In the genomic region with DNA sequence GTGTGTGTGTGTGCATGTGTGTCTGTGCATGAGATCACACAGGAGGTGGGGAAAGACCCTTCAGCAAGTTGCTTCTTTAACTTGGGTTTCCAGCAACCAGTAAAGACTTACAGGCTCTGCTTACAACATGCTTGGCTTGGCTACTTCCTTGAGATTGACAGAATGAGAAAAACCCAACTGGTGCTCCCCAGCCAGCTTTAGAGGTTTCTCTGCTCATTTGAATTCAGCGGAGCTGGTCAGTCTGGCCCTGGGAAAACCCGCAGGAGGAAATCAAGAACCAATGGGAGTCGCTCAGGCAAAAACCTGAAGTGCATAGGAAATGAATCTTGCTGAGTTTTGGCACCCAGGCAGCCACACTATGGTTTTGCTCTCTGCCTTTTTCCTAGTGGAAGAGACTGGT, we compare ENCODE assay signal across 10 mouse cellular contexts.
DNase-seq lines count a peak whose midpoint lies in the region; ATAC-seq lines count a peak whose summit lies in the region.
"Had no signal": no experiment of that assay in that cellular context is flagged by ENCODE, and none has a peak within 500 bp of the region (broad histone marks: within the 10 kb centered on the region; RNA-seq: fewer than 3 reads in every experiment).

No protein-coding gene starts in this region.

- H3K4me3 ChIP-seq in forebrain, embryonic 12.5 days (replicated peaks) = no peak overlapping the region
- H3K4me3 ChIP-seq in hindbrain, embryonic 11.5 days (ENCODE audit: low read depth, low read length) = no peak overlapping the region
- no peak overlapping the region for H3K4me3 ChIP-seq in midbrain, embryonic 16.5 days (ENCODE audit: low read depth, low read length)
- H3K4me3 ChIP-seq: embryonic facial prominence, embryonic 13.5 days; left cerebral cortex, adult 2 months had no signal

- DNase-seq in layer of hippocampus, adult 11-12 months (ENCODE audit: low spot score) = peak; percentile 24
- no peak for DNase-seq in layer of hippocampus, adult 9-10 months (ENCODE audit: low spot score)
- DNase-seq in hindbrain, embryonic 11.5 days (ENCODE audit: low spot score) = peak; percentile 24
- DNase-seq in c-Kit-positive CD71-positive TER-119-positive erythroid progenitor cells, embryonic 14.5 days (ENCODE audit: low spot score) = no peak
- DNase-seq in thymus, postnatal 25 days = no peak

- H3K9me3 ChIP-seq in forebrain, embryonic 12.5 days = no peaks in the 10 kb centered on the region
- H3K9me3 ChIP-seq in hindbrain, embryonic 11.5 days (ENCODE audit: control insufficient read depth, low read length) = no peaks in the 10 kb centered on the region
- no peaks in the 10 kb centered on the region for H3K9me3 ChIP-seq in midbrain, embryonic 16.5 days (replicated peaks; ENCODE audit: control insufficient read depth, low read length, poor library complexity, severe bottlenecking)
- H3K9me3 ChIP-seq: embryonic facial prominence, embryonic 13.5 days had no signal

- H3K9ac ChIP-seq in forebrain, embryonic 12.5 days = no peak overlapping the region
- H3K9ac ChIP-seq in hindbrain, embryonic 11.5 days (ENCODE audit: low read depth, low read length) = no peak overlapping the region
- H3K9ac ChIP-seq in midbrain, embryonic 16.5 days (ENCODE audit: low read depth, low read length) = no peak overlapping the region
- H3K9ac ChIP-seq: embryonic facial prominence, embryonic 13.5 days had no signal

- no peak overlapping the region for H3K4me2 ChIP-seq in forebrain, embryonic 12.5 days
- no peak overlapping the region for H3K4me2 ChIP-seq in hindbrain, embryonic 11.5 days (replicated peaks; ENCODE audit: low read depth, low read length)
- no peak overlapping the region for H3K4me2 ChIP-seq in midbrain, embryonic 16.5 days (ENCODE audit: low read length)
- H3K4me2 ChIP-seq: embryonic facial prominence, embryonic 13.5 days had no signal

- H3K27me3 ChIP-seq in forebrain, embryonic 12.5 days = no peaks in the 10 kb centered on the region
- no peaks in the 10 kb centered on the region for H3K27me3 ChIP-seq in hindbrain, embryonic 11.5 days (ENCODE audit: control insufficient read depth, insufficient read depth, low read length)
- H3K27me3 ChIP-seq in midbrain, embryonic 16.5 days (ENCODE audit: control insufficient read depth, insufficient read depth, low read depth, low read length) = no peaks in the 10 kb centered on the region
- H3K27me3 ChIP-seq: embryonic facial prominence, embryonic 13.5 days had no signal

- H3K4me1 ChIP-seq in forebrain, embryonic 12.5 days = peaks cover 22% of the 10 kb centered on the region
- 0 out of 2 replicates have a peak, but pooled peaks cover 2% of the 10 kb centered on the region for H3K4me1 ChIP-seq in hindbrain, embryonic 11.5 days (replicated peaks; ENCODE audit: control insufficient read depth, insufficient read depth, low read length)
- peaks cover 16% of the 10 kb centered on the region for H3K4me1 ChIP-seq in midbrain, embryonic 16.5 days (ENCODE audit: control insufficient read depth, insufficient read depth, low read length)

- H3K36me3 ChIP-seq in forebrain, embryonic 12.5 days (replicated peaks) = no peaks in the 10 kb centered on the region
- no peaks in the 10 kb centered on the region for H3K36me3 ChIP-seq in hindbrain, embryonic 11.5 days (ENCODE audit: control insufficient read depth, insufficient read depth, low read length)
- no peaks in the 10 kb centered on the region for H3K36me3 ChIP-seq in midbrain, embryonic 16.5 days (ENCODE audit: control insufficient read depth, insufficient read depth, low read length)
- H3K36me3 ChIP-seq: embryonic facial prominence, embryonic 13.5 days had no signal

- 25% methylated on average over 3 of the region's 3 CpGs for WGBS in forebrain, embryonic 12.5 days
- 33% methylated on average over 3 of the region's 3 CpGs for WGBS in hindbrain, embryonic 11.5 days
- WGBS in midbrain, embryonic 16.5 days = 12% methylated on average over 3 of the region's 3 CpGs

- ATAC-seq in forebrain, embryonic 12.5 days (ENCODE audit: low FRiP score) = peak; percentile 64; the same call in 1 of the 2 replicates
- ATAC-seq in hindbrain, embryonic 11.5 days (ENCODE audit: low FRiP score) = peak; percentile 33; the same call in 1 of the 2 replicates
- ATAC-seq in midbrain, embryonic 16.5 days = peak; percentile 79
- ATAC-seq: lung, postnatal 0 days had no signal

- peak overlapping the region; percentile 27 for H3K27ac ChIP-seq in forebrain, embryonic 12.5 days
- H3K27ac ChIP-seq in hindbrain, embryonic 11.5 days (ENCODE audit: low read depth, low read length) = no peak overlapping the region
- H3K27ac ChIP-seq in midbrain, embryonic 16.5 days (ENCODE audit: low read length) = peak overlapping the region; percentile 75
- H3K27ac ChIP-seq: embryonic facial prominence, embryonic 13.5 days; left cerebral cortex, adult 2 months had no signal

Comparison
In these comparisons a context has a peak if more than half of its experiments do, and no peak if none do; other contexts are left out.
1. DNase-seq: peak in layer of hippocampus, adult 11-12 months (single experiment) and hindbrain, embryonic 11.5 days (single experiment); none in layer of hippocampus, adult 9-10 months (single experiment), c-Kit-positive CD71-positive TER-119-positive erythroid progenitor cells, embryonic 14.5 days (single experiment) and thymus, postnatal 25 days (single experiment).
2. Peak in every context shown above with its lines, with median percentiles within 50 percentile points of each other: ATAC-seq.